Mouse (Mus musculus): ENCODE measurements at regions not wholly inside any gene's neighbourhood (a gene's known extent, or its start where the extent isn't known, plus 50 kb on each side); places are given as distances from the start of the nearest gene placed in this dataset.
A peak's percentile ranks its signal among the peaks of the same experiment; 100 is the strongest.
"Not testable (repeated sequence)": the region's sequence is repeated elsewhere in the genome, so short reads cannot be mapped to it uniquely, and the experiment has no call there.

DNA sequence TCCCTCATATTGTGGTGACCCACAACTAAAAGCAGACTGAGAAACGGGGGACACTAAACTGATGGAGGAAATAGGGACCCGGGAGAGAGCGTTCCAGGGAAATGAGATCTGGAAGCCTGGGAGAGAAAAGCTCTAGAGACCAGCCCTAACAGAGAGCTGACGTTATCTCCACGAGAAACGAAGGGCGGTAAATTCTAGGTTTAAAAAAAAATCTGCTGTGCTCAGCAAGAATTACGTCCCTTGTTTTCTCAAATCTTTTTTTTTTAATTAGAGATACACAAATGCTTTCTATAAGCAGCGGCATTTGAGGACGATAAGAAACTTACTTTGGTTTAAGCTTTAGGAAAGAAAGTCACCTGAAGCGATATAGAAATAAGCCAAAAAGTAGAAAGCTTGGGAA is 145.7 kb downstream of the Cand1 start:
- no peak for DNase-seq

DNA sequence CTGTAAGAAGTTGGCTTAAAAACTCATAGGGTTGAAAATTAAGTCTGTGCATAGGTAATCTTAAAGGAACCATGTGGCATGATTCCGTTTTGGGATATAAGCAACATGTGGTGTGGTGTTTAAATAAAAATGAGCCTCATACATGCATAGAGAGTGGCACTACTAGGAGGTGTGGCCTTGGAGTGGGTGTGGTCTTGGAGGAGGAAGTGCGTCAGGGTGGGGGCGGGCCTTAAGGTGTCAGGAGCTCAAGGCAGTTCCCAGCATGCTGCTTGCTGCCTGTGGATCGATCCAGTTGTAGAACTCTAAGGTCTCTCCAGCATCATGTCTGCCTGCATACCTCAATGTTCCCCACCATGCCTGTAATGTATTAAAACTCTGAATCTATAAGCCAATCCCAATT is 152.0 kb downstream of the Cand1 start:
- no peak for DNase-seq

DNA sequence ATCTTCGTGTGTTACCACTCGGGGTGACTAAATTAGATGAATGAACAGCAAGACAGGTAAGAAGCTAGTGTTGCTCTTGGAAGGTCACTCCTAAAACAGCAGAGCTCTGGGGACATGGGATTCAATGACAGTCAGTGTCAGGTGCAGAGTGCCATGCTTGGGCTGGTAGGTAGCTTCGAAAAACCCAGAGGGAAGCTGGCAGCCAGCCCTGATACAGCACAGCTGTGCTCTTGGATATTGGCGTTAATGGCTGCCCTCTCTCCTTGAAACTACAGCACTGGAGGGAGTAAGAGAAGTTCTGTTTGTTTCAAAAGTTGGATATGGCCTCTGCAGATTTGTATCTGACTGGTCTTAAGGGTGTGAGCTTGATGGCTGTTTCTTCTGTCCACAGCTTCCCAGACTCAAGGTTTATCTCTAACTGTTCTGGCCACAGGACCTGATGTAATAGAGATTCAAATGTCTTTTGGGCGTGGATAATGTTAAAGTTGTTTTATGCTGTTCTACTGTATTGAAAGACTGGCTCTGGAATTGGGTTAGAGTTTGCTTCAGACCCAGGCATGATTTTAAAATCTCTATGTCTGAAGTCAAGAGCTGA is 152.7 kb downstream of the Cand1 start:
- DNase-seq: no peak

DNA sequence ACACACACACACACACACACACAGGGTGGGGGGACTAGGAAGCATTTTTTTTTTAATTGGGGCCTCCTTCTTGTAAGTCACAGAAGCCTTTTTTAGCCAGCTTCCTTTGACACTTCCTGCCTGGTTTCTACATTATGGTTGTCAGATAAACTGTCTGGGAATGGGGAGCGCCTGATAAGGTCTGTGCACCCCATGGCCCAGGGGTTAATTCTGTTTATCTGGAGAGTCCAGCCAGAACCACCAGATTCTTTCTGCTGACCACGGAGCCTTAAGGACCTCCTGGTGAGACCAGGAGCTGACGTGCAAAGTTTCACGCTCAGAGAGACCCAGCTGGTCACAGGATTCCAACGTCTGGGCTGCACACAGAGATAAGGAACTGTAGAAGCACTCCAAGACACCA is 153.4 kb downstream of the Cand1 start:
- no peak for DNase-seq

DNA sequence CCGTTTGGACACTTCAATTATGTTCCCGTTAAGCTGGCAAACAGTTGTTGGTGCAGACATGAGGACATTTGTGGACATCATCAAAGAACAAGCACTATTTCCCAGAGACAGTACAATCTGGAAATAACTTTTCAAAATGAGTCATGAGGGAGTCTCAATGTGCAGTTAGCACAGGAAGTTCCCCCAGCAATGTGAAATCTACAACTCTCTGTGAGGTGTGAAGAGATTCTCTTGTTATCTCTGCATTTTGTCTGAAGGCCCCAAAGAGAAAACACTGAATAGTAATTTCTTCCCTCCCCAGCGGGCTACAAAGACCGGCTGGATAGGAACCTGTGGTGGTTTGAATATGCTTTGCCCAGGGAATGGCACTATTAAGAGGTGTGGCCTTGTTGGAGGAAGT is 156.4 kb downstream of the Cand1 start:
- no peak for DNase-seq

DNA sequence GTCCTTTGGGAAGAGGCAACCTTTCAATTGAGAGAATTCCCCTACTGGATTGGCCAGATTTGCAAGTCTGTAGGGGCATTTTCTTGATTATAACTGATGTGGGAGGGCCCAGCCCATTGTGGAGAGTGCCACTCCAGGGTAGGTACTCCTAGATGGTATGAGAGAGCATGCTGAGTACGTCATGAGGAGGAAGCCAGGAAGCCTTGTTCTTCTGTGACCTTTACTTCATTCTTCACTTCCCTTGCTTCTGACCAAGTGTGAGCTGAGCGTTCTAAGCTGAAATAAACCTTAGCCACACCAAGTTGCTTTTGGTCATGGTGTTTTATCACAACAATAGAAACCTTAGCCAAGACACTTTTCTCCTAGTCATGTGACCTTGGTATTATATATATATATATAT is 157.0 kb downstream of the Cand1 start:
- DNase-seq: no peak

DNA sequence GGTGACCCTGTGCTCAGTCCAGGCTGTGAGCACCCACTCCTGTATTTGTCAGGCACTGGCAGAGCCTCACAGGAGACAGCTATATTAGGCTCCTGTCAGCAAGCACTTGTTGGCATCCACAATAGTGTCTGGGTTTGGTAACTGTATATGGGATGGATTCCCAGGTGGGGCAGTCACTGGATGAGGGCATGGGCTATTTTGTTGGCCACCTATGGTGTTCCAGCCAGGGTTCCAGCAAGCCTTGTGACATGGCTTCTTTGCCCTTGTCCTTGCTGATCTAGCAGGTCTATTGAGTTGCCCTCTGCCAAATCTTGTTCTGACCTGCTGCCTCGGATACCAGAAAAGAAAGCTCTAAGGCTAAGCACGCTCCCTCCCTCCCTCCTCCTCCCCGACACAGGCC is 158.1 kb downstream of the Cand1 start:
- not testable (repeated sequence) for DNase-seq

DNA sequence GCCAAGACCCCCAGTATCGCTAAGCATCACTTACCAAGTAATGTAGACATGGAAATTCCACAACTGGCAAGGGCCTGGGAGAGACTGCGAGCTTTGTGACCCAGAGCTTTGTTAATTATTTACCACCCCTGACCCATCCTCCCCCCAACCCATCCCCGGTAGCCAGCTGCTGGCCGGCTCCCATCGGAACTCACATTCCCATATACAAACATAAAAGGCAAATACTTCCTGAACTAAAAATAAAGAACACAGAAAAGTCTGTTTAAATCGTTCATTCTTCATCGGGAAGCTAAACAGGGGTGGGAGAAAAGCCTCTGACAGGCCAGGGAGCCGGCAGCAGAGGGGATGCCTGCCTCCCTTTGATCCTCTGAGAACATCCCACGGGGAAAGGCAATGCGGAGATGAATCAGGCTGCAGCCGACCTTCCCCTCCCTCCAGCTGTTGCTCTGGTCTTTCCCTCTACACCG is 163.7 kb downstream of the Cand1 start:
- no peak for DNase-seq

DNA sequence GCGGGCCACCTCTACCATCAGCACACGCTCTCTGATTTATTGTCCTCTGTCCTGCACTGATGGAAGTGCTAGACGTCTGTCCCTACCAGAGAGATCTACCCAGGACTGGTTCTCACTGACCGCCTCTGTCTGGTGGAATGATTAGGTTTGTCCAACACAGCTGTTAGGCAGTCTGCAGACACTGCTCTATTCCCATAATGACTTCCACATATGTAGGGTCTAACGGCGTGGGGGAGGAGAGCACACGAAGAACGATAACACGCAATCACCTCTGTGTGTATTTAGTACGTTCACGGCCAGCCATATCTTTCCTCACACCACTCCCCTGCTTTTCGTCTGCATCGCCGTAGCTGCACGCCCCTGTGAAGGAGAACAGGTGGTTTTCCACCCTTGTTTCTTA is 165.0 kb downstream of the Cand1 start:
- no peak for DNase-seq

DNA sequence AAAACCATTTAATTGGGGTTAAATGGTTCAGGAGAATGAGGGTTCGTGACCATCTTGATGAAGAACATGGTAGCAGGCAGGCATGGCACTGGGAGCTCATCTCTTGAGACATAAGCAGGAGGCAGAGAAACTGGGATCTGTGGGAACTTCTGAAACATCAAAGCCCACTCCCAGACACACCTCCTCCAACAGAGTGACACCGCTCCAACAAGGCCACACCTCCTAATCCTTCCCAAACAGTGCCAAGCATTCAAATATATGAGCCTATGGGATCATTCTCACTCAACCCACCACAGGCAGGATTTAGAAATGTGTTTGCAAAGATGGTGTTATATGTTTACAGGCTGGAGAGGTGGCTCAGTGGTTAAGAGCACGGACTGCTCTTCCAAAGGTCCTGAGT is 165.9 kb downstream of the Cand1 start:
- no peak for DNase-seq

DNA sequence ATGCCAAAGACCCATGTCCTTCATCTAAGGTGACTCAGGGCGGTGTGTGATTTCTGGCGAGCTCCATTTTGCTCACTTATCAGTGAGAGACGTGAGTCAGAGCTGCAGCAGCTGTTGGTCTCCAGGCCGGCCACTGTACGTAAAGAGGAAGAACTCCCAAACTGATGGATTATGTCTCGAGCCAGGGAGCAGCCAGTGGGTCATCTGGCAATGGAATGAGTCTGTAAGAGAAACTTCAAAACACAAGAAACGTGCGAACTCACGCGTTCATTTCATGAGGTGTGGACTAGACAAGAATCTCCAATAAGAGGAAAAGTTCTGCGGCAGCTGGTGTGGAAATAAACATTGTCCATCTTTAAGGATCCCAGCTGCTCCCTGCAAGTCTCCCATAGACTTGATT is 170.4 kb downstream of the Cand1 start:
- DNase-seq: no peak

DNA sequence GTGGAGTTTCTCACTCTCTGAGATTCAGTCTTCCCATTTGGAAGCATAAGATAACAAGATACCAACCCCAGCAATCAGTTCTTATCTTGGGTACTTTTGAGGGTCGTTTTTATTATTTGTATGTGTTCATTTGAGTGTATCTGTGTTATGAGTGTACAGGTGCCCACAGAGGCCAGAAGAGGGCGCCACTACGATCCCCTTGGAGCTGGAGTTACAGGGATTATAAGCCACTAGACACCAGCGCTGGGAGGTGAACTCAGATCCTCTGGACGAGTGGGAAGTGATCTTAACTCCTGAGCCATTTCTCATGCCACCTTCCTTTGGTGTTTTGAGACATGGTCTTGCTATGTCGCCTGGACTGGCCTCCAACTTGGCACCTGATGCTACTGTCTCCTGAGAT is 172.0 kb downstream of the Cand1 start:
- DNase-seq: no peak

DNA sequence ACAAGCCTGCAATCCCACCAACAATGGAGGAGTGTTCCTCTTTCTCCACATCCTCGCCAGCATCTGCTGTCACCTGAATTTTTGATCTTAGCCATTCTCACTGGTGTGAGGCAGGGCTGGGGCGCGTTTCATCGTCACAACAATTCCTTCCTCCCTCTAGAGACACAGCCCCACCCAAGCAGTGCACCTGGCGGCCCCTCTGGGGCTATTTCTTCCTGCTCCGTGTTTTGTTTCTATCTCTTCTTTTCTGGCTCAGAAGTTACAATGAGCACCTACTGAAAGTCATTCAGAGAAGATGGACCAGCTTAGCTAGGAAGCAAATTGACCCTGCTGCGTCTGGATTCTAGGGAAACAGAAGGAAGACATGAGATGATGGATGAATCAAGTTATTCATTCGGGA is 172.5 kb downstream of the Cand1 start:
- DNase-seq: no peak

DNA sequence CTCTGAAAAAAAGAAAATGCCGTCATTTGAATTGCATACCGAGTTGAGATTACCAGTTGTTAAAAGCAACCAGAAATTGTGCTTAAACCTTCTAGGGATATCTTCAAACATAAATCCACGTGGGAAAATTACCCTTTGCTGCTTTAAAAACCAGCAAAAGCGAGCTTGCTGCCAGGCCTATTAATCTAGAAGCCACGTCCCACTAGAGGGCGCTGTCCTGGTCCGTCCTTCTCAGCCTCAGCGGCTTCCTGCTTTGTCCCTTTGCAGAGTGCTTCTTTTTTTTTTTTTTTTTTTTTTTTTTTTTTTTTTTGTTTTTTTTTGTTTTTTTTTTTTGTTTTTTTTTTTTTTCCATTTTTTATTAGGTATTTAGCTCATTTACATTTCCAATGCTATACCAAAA is 173.9 kb downstream of the Cand1 start:
- peak; percentile 80 for DNase-seq

DNA sequence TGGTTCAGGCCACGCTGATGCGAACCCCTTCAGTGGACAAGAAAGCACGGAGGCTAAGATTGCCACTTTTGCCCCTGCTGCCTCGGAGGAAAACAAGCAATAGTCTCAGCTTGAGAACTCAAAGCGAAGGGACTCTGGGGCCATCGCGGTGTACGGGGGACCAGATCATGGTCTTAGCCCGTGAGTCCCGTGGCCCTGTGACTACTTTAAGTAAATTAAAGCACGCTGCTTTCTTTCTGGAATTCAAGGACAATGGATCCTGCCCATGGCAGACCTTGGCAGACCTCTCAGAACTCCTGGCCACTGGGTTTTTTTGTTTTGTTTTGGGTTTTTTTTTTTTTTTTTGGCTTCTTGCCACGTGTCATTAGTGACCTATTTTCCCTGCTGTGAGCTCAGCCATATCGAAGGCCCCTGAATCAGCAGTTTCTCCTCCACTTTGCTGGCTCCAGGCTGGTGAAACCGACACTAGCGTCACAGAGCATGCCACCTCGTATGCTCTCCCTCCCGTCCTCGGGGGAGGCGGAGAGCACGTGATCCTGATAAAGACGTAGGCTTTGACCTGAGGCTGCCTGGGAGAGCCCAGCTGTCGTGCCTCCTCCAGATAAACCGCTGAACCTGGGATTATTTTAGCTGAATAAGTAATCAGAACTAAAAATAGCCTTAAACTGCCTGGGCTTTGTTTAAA is 174.6 kb downstream of the Cand1 start:
- peak; percentile 22 for DNase-seq

DNA sequence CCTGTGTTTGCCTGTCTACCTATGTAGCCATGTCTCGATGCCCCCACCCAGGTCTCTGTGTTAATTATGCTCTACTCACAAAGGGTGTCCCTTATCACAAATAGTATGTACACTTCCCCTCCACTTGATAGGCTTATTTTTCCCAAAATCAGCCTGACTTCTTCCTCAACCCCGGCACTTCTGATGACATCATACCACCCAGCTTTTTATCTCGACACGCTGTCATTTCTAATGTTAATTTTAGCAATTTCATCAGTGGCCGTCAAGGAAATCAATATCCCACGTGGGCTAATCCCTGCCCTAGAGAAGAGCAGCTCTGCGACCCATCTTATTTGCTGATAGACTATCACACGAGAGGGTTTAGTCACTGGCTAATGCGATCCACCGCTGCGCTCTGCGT is 175.6 kb downstream of the Cand1 start:
- no peak for DNase-seq

DNA sequence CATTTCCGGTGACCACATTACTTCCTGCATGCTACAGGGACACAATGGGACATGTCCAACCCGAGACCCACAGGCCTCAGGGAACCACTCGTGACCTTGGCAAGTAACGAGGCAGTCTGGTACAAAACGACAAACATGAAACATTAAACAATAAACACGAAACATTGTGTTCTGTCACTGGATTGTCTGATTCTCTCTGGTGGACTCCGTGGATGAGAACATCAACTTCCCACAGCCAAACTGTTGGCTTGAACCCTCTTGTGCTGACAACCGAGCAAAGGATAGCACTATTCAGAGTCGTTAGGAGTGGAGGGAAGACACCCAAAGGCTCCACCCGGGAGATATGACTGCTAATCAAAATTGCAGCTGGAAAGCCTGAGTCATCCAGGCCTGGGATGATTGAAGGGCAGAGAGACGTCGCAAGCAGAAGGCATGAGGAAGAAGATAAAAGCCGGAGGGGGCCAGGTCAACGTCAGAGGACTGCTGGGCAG is 176.6 kb downstream of the Cand1 start:
- no peak for DNase-seq

DNA sequence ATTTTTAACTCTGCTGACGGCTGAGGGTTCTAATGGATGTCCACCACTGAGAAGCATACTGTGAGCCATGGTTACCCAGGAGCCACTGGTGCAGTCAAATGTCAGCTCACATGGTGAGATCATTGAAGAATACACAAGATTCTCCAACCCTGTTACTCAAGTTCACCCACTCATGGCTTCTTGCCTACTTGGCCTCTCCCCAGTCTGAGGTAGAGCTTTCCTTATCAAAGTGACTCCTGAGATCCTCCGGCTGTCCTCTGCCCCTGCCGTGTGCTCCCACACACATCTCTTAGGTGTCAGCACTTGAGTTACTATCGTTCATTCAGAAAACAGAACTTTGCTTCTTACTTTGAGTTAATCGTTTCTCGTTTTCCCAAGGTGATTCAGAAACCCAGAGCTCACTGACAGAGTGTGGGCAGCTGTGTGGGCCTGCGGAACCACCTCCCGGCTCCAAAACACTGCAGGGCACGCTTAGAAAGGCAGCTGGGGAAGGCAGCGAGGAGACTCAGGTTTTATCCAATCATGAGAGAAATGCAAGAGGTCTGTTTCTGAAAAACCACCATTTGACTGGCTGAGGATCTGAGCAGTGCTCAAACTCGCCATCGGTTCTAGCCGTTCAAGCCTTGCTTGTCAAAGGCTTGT is 177.8 kb downstream of the Cand1 start:
- no peak for DNase-seq

DNA sequence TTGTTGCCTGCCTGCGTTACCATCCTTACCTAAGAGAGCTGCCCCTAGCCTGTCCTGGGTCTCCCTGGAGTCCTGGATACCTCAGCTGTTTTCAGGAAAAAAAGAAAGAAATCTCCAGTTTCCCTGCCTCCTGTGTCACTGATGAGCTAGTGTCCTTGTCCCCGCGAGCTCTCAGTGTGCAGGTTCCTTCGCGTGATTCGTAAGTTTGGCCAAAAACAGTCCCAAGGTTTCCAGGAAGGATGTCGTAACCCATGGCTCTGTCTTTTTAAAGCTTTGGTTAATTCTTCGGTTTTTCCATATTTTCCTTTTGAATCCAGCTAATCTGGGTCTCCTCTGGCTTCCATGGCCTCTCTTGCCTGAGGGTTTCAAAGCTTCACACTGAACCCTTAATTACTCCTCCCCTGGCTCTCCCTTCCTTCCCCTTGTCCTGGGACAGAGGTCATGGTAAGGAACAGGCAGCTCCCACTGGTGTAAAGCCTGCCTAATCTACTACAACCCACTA is 178.5 kb downstream of the Cand1 start:
- DNase-seq: no peak

DNA sequence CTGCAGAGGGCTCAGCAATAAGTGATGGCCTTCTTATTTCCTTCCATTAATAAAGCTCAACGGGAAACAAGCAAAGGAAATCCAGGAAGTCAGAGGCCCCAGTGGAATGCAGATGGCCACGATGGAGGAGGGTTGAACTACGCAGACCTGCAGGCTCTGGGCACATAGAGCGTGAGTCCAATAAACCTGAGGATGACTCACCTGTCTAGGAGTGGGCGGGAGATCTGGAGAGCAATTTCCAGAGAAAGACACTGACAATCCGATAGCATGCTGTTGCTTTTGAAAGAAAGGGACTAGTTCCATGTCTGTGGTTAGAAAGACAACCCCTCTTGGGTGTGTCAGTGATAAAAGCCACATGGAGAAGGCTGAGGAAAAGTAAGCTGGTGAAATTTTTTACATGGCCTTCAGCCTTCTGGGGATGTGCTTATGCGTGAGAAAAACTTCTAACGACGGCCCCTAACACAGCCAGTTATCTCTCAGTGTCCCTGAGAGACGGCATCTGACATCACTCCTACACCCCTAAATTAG is 181.3 kb downstream of the Cand1 start:
- DNase-seq: no peak

DNA sequence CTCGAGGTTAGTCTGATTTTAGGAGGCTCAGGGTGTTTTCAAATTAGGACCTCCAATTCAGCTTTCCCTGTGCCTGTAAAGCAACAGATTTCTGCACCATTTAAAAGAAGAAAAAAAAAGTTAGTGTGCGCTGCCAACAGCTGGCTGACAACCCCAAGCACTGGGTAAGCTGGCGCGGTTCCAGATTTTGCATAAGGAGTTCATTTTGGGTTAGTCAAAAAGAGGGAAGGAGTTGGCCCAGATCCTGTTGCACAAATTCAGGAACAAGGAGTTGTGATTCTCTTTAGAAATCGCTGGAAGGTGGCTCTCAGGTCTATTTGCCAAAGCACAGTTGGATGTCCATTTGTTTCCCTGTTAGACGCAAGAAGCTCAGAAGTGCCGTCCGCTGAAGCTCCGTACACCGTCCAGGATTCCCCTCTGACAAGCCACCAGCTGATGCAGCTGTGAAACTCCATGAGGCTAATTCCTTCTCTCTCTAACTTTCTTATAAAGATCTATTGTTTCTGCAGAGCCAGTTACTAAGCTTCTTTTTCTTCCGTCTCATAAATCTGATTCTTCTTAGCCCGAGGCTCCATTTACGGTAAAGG is 184.6 kb downstream of the Cand1 start:
- DNase-seq: peak; percentile 89

DNA sequence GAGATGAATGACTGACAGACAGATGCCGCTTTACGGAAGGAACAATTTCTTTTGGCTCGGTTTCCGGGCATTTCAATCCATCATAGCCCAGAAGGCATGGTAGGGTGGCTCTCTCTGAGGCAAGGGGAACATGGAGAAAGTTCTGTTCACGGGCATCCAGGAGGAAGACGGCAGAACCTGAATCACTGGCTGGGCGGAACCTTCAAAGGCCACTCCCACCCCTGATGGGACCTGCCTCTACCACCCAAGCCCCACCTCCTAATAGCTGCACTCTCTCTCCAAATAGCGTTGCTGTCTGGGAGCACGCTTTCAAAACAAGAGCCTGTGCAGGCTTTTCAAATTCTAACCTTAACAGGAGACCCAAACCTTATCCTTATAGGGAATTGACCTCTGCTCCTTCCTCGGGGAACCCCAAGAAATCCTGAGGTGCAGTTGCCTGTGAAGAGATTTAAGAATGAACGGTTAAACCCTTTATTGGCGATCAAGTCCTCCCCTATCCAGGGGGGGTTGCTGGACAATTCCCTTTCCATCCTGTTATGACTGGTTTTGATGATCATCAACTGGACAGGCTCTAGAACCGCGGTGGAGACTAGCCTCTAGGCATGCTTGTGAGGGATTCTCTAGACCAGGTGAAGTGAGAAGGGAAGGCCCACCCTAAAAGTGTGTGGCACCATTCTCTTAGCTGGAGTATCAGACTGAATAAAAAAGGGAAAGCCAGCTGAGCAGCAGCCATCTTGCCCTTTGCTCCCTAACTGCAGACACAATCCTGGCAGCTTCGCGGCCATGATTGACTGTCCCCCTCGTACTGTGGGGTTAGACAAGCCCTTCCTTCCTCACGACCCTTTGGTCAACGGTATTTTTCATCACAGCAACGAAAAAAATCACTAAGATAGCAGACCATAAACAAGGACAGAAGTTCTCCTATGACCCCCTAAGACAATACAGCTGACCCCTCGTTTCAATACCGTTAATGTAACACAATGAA is 184.5 kb upstream of the Dyrk2 start:
- no peak for DNase-seq

Data from right cerebral cortex, postnatal 14 days (tissue).